Mouse (Mus musculus): ENCODE measurements at regions not wholly inside any gene's neighbourhood (a gene's known extent, or its start where the extent isn't known, plus 50 kb on each side); places are given as distances from the start of the nearest gene placed in this dataset.

GRCm38 (mm10) chr12:9847465-9848205, 277.7 kb downstream of the Osr1 start:
- Histone ChIP-seq H3K36me3 (replicated peaks; ENCODE audit: control insufficient read depth, insufficient read depth, low read length) (no peaks in the 10 kb centered on the region), H3K27me3 (ENCODE audit: control insufficient read depth, insufficient read depth, low read length) (no peaks in the 10 kb centered on the region), H3K4me1 (ENCODE audit: control insufficient read depth, insufficient read depth) (no peaks in the 10 kb centered on the region), H3K27ac (ENCODE audit: low read depth) (no peak overlapping the region), H3K4me3 (ENCODE audit: low read depth, low read length) (no peak overlapping the region), H3K9ac (replicated peaks; ENCODE audit: low read depth, low read length) (no peak overlapping the region), H3K9me3 (replicated peaks; ENCODE audit: control insufficient read depth, low read length) (no peaks in the 10 kb centered on the region), H3K4me2 (ENCODE audit: low read depth, low read length) (no peak overlapping the region)
- TF ChIP-seq CTCF (IDR thresholded peaks at IDR 0.05; ENCODE audit: low read depth) (no peak), EP300 (IDR thresholded peaks at IDR 0.05; ENCODE audit: low read depth) (no peak)
- DNase-seq (ENCODE audit: low spot score) (no peak), ATAC-seq (ENCODE audit: insufficient read depth, low read depth) (no peak)
- 76% methylated on average over 7 of the region's 7 CpGs for WGBS

- DNase-seq (ENCODE audit: low spot score): no peak
- Histone ChIP-seq H3K9ac (replicated peaks; ENCODE audit: low read depth, low read length) (no peak overlapping the region), H3K4me1 (ENCODE audit: control insufficient read depth, insufficient read depth) (no peaks in the 10 kb centered on the region), H3K9me3 (replicated peaks; ENCODE audit: control insufficient read depth, low read length) (no peaks in the 10 kb centered on the region), H3K4me3 (ENCODE audit: low read depth, low read length) (no peak overlapping the region), H3K27me3 (ENCODE audit: control insufficient read depth, insufficient read depth, low read length) (no peaks in the 10 kb centered on the region), H3K4me2 (ENCODE audit: low read depth, low read length) (no peak overlapping the region), H3K27ac (ENCODE audit: low read depth) (no peak overlapping the region), H3K36me3 (replicated peaks; ENCODE audit: control insufficient read depth, insufficient read depth, low read length) (no peaks in the 10 kb centered on the region)
- no peak for TF ChIP-seq CTCF (IDR thresholded peaks at IDR 0.05; ENCODE audit: low read depth)
- no peak for TF ChIP-seq EP300 (IDR thresholded peaks at IDR 0.05; ENCODE audit: low read depth)
- WGBS: 74% methylated on average over 3 of the region's 3 CpGs
- no peak for ATAC-seq (ENCODE audit: insufficient read depth, low read depth)
Observed at GRCm38 (mm10) chr12:9855503-9856024, 285.6 kb downstream of the Osr1 start.

- H3K4me1 ChIP-seq (ENCODE audit: control insufficient read depth, insufficient read depth): no peaks in the 10 kb centered on the region
- no peaks in the 10 kb centered on the region for H3K27me3 ChIP-seq (ENCODE audit: control insufficient read depth, insufficient read depth, low read length)
- no peak overlapping the region for H3K4me2 ChIP-seq (ENCODE audit: low read depth, low read length)
- H3K36me3 ChIP-seq (replicated peaks; ENCODE audit: control insufficient read depth, insufficient read depth, low read length): no peaks in the 10 kb centered on the region
- no peak overlapping the region for H3K4me3 ChIP-seq (ENCODE audit: low read depth, low read length)
- H3K9me3 ChIP-seq (replicated peaks; ENCODE audit: control insufficient read depth, low read length): no peaks in the 10 kb centered on the region
- no peak overlapping the region for H3K27ac ChIP-seq (ENCODE audit: low read depth)
- ATAC-seq (ENCODE audit: insufficient read depth, low read depth) (no peak), DNase-seq (ENCODE audit: low spot score) (no peak)
- no peak for TF ChIP-seq EP300 (IDR thresholded peaks at IDR 0.05; ENCODE audit: low read depth)
- no peak for TF ChIP-seq CTCF (IDR thresholded peaks at IDR 0.05; ENCODE audit: low read depth)
- no peak overlapping the region for H3K9ac ChIP-seq (replicated peaks; ENCODE audit: low read depth, low read length)
- WGBS: 90% methylated on average over 8 of the region's 8 CpGs
Observed at GRCm38 (mm10) chr12:9856128-9856621, 286.3 kb downstream of the Osr1 start.

GRCm38 (mm10) chr12:9857990-9858389, 288.1 kb downstream of the Osr1 start:
- Histone ChIP-seq H3K4me3 (ENCODE audit: low read depth, low read length) (no peak overlapping the region), H3K9me3 (replicated peaks; ENCODE audit: control insufficient read depth, low read length) (no peaks in the 10 kb centered on the region), H3K4me1 (ENCODE audit: control insufficient read depth, insufficient read depth) (no peaks in the 10 kb centered on the region), H3K27ac (ENCODE audit: low read depth) (no peak overlapping the region), H3K36me3 (replicated peaks; ENCODE audit: control insufficient read depth, insufficient read depth, low read length) (no peaks in the 10 kb centered on the region), H3K4me2 (ENCODE audit: low read depth, low read length) (no peak overlapping the region), H3K9ac (replicated peaks; ENCODE audit: low read depth, low read length) (no peak overlapping the region), H3K27me3 (ENCODE audit: control insufficient read depth, insufficient read depth, low read length) (no peaks in the 10 kb centered on the region)
- TF ChIP-seq EP300 (IDR thresholded peaks at IDR 0.05; ENCODE audit: low read depth) (no peak), CTCF (IDR thresholded peaks at IDR 0.05; ENCODE audit: low read depth) (no peak)
- DNase-seq (ENCODE audit: low spot score) (no peak), ATAC-seq (ENCODE audit: insufficient read depth, low read depth) (no peak)
- 67% methylated on average over 2 of the region's 2 CpGs for WGBS

- H3K4me2 ChIP-seq (ENCODE audit: low read depth, low read length): no peak overlapping the region
- 77% methylated on average over 1 of the region's 1 CpGs for WGBS
- ATAC-seq (ENCODE audit: insufficient read depth, low read depth) (no peak), DNase-seq (ENCODE audit: low spot score) (no peak)
- H3K4me1 ChIP-seq (ENCODE audit: control insufficient read depth, insufficient read depth): no peaks in the 10 kb centered on the region
- H3K27ac ChIP-seq (ENCODE audit: low read depth): no peak overlapping the region
- TF ChIP-seq EP300 (IDR thresholded peaks at IDR 0.05; ENCODE audit: low read depth) (no peak), CTCF (IDR thresholded peaks at IDR 0.05; ENCODE audit: low read depth) (no peak)
- H3K36me3 ChIP-seq (replicated peaks; ENCODE audit: control insufficient read depth, insufficient read depth, low read length): no peaks in the 10 kb centered on the region
- H3K9me3 ChIP-seq (replicated peaks; ENCODE audit: control insufficient read depth, low read length): no peaks in the 10 kb centered on the region
- no peaks in the 10 kb centered on the region for H3K27me3 ChIP-seq (ENCODE audit: control insufficient read depth, insufficient read depth, low read length)
- no peak overlapping the region for H3K4me3 ChIP-seq (ENCODE audit: low read depth, low read length)
- no peak overlapping the region for H3K9ac ChIP-seq (replicated peaks; ENCODE audit: low read depth, low read length)
Observed at GRCm38 (mm10) chr12:9862301-9862700, 292.4 kb downstream of the Osr1 start.

All from heart, postnatal 0 days (tissue).